Mouse (Mus musculus): ENCODE measurements around the gene Ano3. TPM values are rescaled to one million over a fixed set of nuclear protein-coding genes. Genes with fewer than 3 reads are reported as not detected.

Ano3 gene
- polyA plus RNA-seq, 1 experiment from 2014 or later: 0.38 TPM

GRCm38 (mm10) chr2:110806302-110807093 lies 144.2 kb downstream of the Ano3 start:
- Histone ChIP-seq H3K9ac (ENCODE audit: low read length) (no peak overlapping the region), H3K36me3 (ENCODE audit: control insufficient read depth, insufficient read depth, low read length) (no peaks in the 10 kb centered on the region), H3K9me3 (ENCODE audit: control insufficient read depth, low read length) (no peaks in the 10 kb centered on the region), H3K4me2 (ENCODE audit: low read length) (no peak overlapping the region), H3K4me1 (ENCODE audit: control insufficient read depth in 2 of 2, insufficient read depth in 2 of 2, low read length in 2 of 2) (no peaks in the 10 kb centered on the region), H3K27me3 (ENCODE audit: control insufficient read depth, insufficient read depth, low read length) (no peaks in the 10 kb centered on the region), H3K27ac (replicated peaks in 1 of 2; ENCODE audit: control insufficient read depth in 1 of 2, insufficient read depth in 1 of 2, low read depth in 2 of 2, low read length in 2 of 2) (no peak overlapping the region), H3K4me3 (ENCODE audit: control insufficient read depth in 1 of 2, insufficient read depth in 1 of 2, low read depth in 1 of 2, low read length in 2 of 2) (no peak overlapping the region)
- no peak for ATAC-seq (ENCODE audit: insufficient number of reproducible peaks, insufficient read depth, low FRiP score, low read depth)
- 73% methylated on average over 5 of the region's 5 CpGs for WGBS

- H3K27ac ChIP-seq (replicated peaks in 1 of 2; ENCODE audit: control insufficient read depth in 1 of 2, insufficient read depth in 1 of 2, low read depth in 2 of 2, low read length in 2 of 2): no peak overlapping the region
- H3K9ac ChIP-seq (ENCODE audit: low read length): no peak overlapping the region
- peaks cover 3 to 6% of the 10 kb centered on the region in 2 experiments; a peak in 2 of 4 replicates for H3K4me1 ChIP-seq (ENCODE audit: control insufficient read depth in 2 of 2, insufficient read depth in 2 of 2, low read length in 2 of 2)
- no peak overlapping the region for H3K4me2 ChIP-seq (ENCODE audit: low read length)
- no peak for ATAC-seq (ENCODE audit: insufficient number of reproducible peaks, insufficient read depth, low FRiP score, low read depth)
- H3K27me3 ChIP-seq (ENCODE audit: control insufficient read depth, insufficient read depth, low read length): no peaks in the 10 kb centered on the region
- no peaks in the 10 kb centered on the region for H3K36me3 ChIP-seq (ENCODE audit: control insufficient read depth, insufficient read depth, low read length)
- H3K9me3 ChIP-seq (ENCODE audit: control insufficient read depth, low read length): no peaks in the 10 kb centered on the region
- H3K4me3 ChIP-seq (ENCODE audit: control insufficient read depth in 1 of 2, insufficient read depth in 1 of 2, low read depth in 1 of 2, low read length in 2 of 2): no peak overlapping the region
- WGBS: 46% methylated on average over 1 of the region's 1 CpGs
Observed at GRCm38 (mm10) chr2:110795928-110796327, 154.8 kb downstream of the Ano3 start.

- H3K4me2 ChIP-seq (ENCODE audit: low read length): no peak overlapping the region
- WGBS: 72% methylated on average over 3 of the region's 3 CpGs
- H3K27me3 ChIP-seq (ENCODE audit: control insufficient read depth, insufficient read depth, low read length): no peaks in the 10 kb centered on the region
- ATAC-seq (ENCODE audit: insufficient number of reproducible peaks, insufficient read depth, low FRiP score, low read depth): no peak
- peaks cover 3 to 6% of the 10 kb centered on the region in 2 experiments; a peak in 2 of 4 replicates for H3K4me1 ChIP-seq (ENCODE audit: control insufficient read depth in 2 of 2, insufficient read depth in 2 of 2, low read length in 2 of 2)
- H3K9me3 ChIP-seq (ENCODE audit: control insufficient read depth, low read length): no peaks in the 10 kb centered on the region
- H3K4me3 ChIP-seq (ENCODE audit: control insufficient read depth in 1 of 2, insufficient read depth in 1 of 2, low read depth in 1 of 2, low read length in 2 of 2): no peak overlapping the region
- H3K9ac ChIP-seq (ENCODE audit: low read length): no peak overlapping the region
- H3K27ac ChIP-seq (replicated peaks in 1 of 2; ENCODE audit: control insufficient read depth in 1 of 2, insufficient read depth in 1 of 2, low read depth in 2 of 2, low read length in 2 of 2): no peak overlapping the region
- no peaks in the 10 kb centered on the region for H3K36me3 ChIP-seq (ENCODE audit: control insufficient read depth, insufficient read depth, low read length)
Observed at GRCm38 (mm10) chr2:110795433-110795832, 155.3 kb downstream of the Ano3 start.

- no peak overlapping the region for H3K4me3 ChIP-seq (ENCODE audit: control insufficient read depth in 1 of 2, insufficient read depth in 1 of 2, low read depth in 1 of 2, low read length in 2 of 2)
- no peak overlapping the region for H3K9ac ChIP-seq (ENCODE audit: low read length)
- no peak overlapping the region for H3K4me2 ChIP-seq (ENCODE audit: low read length)
- no peaks in the 10 kb centered on the region for H3K36me3 ChIP-seq (ENCODE audit: control insufficient read depth, insufficient read depth, low read length)
- ATAC-seq (ENCODE audit: insufficient number of reproducible peaks, insufficient read depth, low FRiP score, low read depth): no peak
- no peak overlapping the region for H3K27ac ChIP-seq (replicated peaks in 1 of 2; ENCODE audit: control insufficient read depth in 1 of 2, insufficient read depth in 1 of 2, low read depth in 2 of 2, low read length in 2 of 2)
- H3K4me1 ChIP-seq (ENCODE audit: control insufficient read depth in 2 of 2, insufficient read depth in 2 of 2, low read length in 2 of 2): no peaks in the 10 kb centered on the region
- no peaks in the 10 kb centered on the region for H3K9me3 ChIP-seq (ENCODE audit: control insufficient read depth, low read length)
- H3K27me3 ChIP-seq (ENCODE audit: control insufficient read depth, insufficient read depth, low read length): no peaks in the 10 kb centered on the region
- 73% methylated on average over 3 of the region's 3 CpGs for WGBS
Observed at GRCm38 (mm10) chr2:110787396-110787795, 163.3 kb downstream of the Ano3 start.

- Histone ChIP-seq H3K27ac (replicated peaks in 1 of 2; ENCODE audit: control insufficient read depth in 1 of 2, insufficient read depth in 1 of 2, low read depth in 2 of 2, low read length in 2 of 2) (no peak overlapping the region), H3K4me2 (ENCODE audit: low read length) (no peak overlapping the region), H3K27me3 (ENCODE audit: control insufficient read depth, insufficient read depth, low read length) (no peaks in the 10 kb centered on the region), H3K9ac (ENCODE audit: low read length) (no peak overlapping the region), H3K36me3 (ENCODE audit: control insufficient read depth, insufficient read depth, low read length) (no peaks in the 10 kb centered on the region), H3K4me3 (ENCODE audit: control insufficient read depth in 1 of 2, insufficient read depth in 1 of 2, low read depth in 1 of 2, low read length in 2 of 2) (no peak overlapping the region), H3K4me1 (ENCODE audit: control insufficient read depth in 2 of 2, insufficient read depth in 2 of 2, low read length in 2 of 2) (no peaks in the 10 kb centered on the region), H3K9me3 (ENCODE audit: control insufficient read depth, low read length) (no peaks in the 10 kb centered on the region)
- WGBS: 84% methylated on average over 2 of the region's 2 CpGs
- no peak for ATAC-seq (ENCODE audit: insufficient number of reproducible peaks, insufficient read depth, low FRiP score, low read depth)
Observed at GRCm38 (mm10) chr2:110759434-110759833, 191.3 kb downstream of the Ano3 start.

- H3K36me3 ChIP-seq (ENCODE audit: control insufficient read depth, insufficient read depth, low read length): no peaks in the 10 kb centered on the region
- H3K27me3 ChIP-seq (ENCODE audit: control insufficient read depth, insufficient read depth, low read length): no peaks in the 10 kb centered on the region
- no peak overlapping the region for H3K27ac ChIP-seq (replicated peaks in 1 of 2; ENCODE audit: control insufficient read depth in 1 of 2, insufficient read depth in 1 of 2, low read depth in 2 of 2, low read length in 2 of 2)
- 79% methylated on average over 2 of the region's 2 CpGs for WGBS
- H3K4me1 ChIP-seq (ENCODE audit: control insufficient read depth in 2 of 2, insufficient read depth in 2 of 2, low read length in 2 of 2): no peaks in the 10 kb centered on the region
- H3K4me3 ChIP-seq (ENCODE audit: control insufficient read depth in 1 of 2, insufficient read depth in 1 of 2, low read depth in 1 of 2, low read length in 2 of 2): no peak overlapping the region
- H3K9me3 ChIP-seq (ENCODE audit: control insufficient read depth, low read length): no peaks in the 10 kb centered on the region
- ATAC-seq (ENCODE audit: insufficient number of reproducible peaks, insufficient read depth, low FRiP score, low read depth): no peak
- no peak overlapping the region for H3K9ac ChIP-seq (ENCODE audit: low read length)
- H3K4me2 ChIP-seq (ENCODE audit: low read length): no peak overlapping the region
Observed at GRCm38 (mm10) chr2:110757556-110757955, 193.2 kb downstream of the Ano3 start.

GRCm38 (mm10) chr2:110740493-110740892 lies 210.2 kb downstream of the Ano3 start:
- Histone ChIP-seq H3K4me1 (ENCODE audit: control insufficient read depth in 2 of 2, insufficient read depth in 2 of 2, low read length in 2 of 2) (no peaks in the 10 kb centered on the region), H3K9me3 (ENCODE audit: control insufficient read depth, low read length) (no peaks in the 10 kb centered on the region), H3K4me2 (ENCODE audit: low read length) (no peak overlapping the region), H3K4me3 (ENCODE audit: control insufficient read depth in 1 of 2, insufficient read depth in 1 of 2, low read depth in 1 of 2, low read length in 2 of 2) (no peak overlapping the region), H3K27ac (replicated peaks in 1 of 2; ENCODE audit: control insufficient read depth in 1 of 2, insufficient read depth in 1 of 2, low read depth in 2 of 2, low read length in 2 of 2) (no peak overlapping the region), H3K27me3 (ENCODE audit: control insufficient read depth, insufficient read depth, low read length) (no peaks in the 10 kb centered on the region), H3K9ac (ENCODE audit: low read length) (no peak overlapping the region), H3K36me3 (ENCODE audit: control insufficient read depth, insufficient read depth, low read length) (no peaks in the 10 kb centered on the region)
- WGBS: 70% methylated on average over 1 of the region's 1 CpGs
- ATAC-seq (ENCODE audit: insufficient number of reproducible peaks, insufficient read depth, low FRiP score, low read depth): no peak

- 87% methylated on average over 1 of the region's 1 CpGs for WGBS
- Histone ChIP-seq H3K4me3 (ENCODE audit: control insufficient read depth in 1 of 2, insufficient read depth in 1 of 2, low read depth in 1 of 2, low read length in 2 of 2) (no peak overlapping the region), H3K27me3 (ENCODE audit: control insufficient read depth, insufficient read depth, low read length) (no peaks in the 10 kb centered on the region), H3K36me3 (ENCODE audit: control insufficient read depth, insufficient read depth, low read length) (no peaks in the 10 kb centered on the region), H3K27ac (replicated peaks in 1 of 2; ENCODE audit: control insufficient read depth in 1 of 2, insufficient read depth in 1 of 2, low read depth in 2 of 2, low read length in 2 of 2) (no peak overlapping the region), H3K4me2 (ENCODE audit: low read length) (no peak overlapping the region), H3K9ac (ENCODE audit: low read length) (no peak overlapping the region), H3K4me1 (ENCODE audit: control insufficient read depth in 2 of 2, insufficient read depth in 2 of 2, low read length in 2 of 2) (no peaks in the 10 kb centered on the region), H3K9me3 (ENCODE audit: control insufficient read depth, low read length) (no peaks in the 10 kb centered on the region)
- ATAC-seq (ENCODE audit: insufficient number of reproducible peaks, insufficient read depth, low FRiP score, low read depth): no peak
Observed at GRCm38 (mm10) chr2:110739781-110740180, 210.9 kb downstream of the Ano3 start.
